Mouse (Mus musculus) stomach, embryonic 14.5 days (tissue): Measurements from ENCODE around the gene Slc24a3. TPM values are rescaled to one million over a fixed set of nuclear protein-coding genes. Genes with fewer than 3 reads are reported as not detected.

Experiments used
- ATAC-seq: fragments of 200-750 bp; cut with Nextera tagmentation; 2 replicates; pipeline ENCODE4 v1.8.0; 2017; ENCODE audit warnings: low read depth, moderate TSS enrichment; ENCODE audit not compliant: insufficient number of reproducible peaks, insufficient read depth, low FRiP score
- H3K27ac ChIP-seq: fragments of 300-500 bp; sonication (generic); 2 replicates; pipeline ENCODE4 v1.5.1; 2014; ENCODE audit warnings: mild to moderate bottlenecking, low read length, moderate library complexity, mixed read lengths
- H3K27me3 ChIP-seq: fragments of 300-500 bp; sonication (generic); 2 replicates; pipeline ENCODE4 v1.6.1; 2014; ENCODE audit warnings: low read length, control low read depth, mixed read lengths; ENCODE audit not compliant: control insufficient read depth, insufficient read depth
- H3K36me3 ChIP-seq: fragments of 300-500 bp; sonication (generic); 2 replicates; pipeline ENCODE4 v1.6.1; 2014; ENCODE audit warnings: mild to moderate bottlenecking, control low read depth, low read length, moderate library complexity, mixed read lengths; ENCODE audit not compliant: control insufficient read depth, insufficient read depth
- H3K4me1 ChIP-seq: fragments of 300-500 bp; sonication (generic); 2 replicates; pipeline ENCODE4 v1.6.1; 2014; ENCODE audit warnings: low read length, control low read depth, mixed read lengths; ENCODE audit not compliant: control insufficient read depth, insufficient read depth
- H3K4me2 ChIP-seq: fragments of 300-500 bp; sonication (generic); replicated peaks from 2 replicates; pipeline ENCODE4 v1.6.1; 2014; ENCODE audit warnings: low read depth, low read length, control low read depth
- H3K4me3 ChIP-seq: fragments of 300-500 bp; sonication (generic); 2 replicates; pipeline ENCODE4 v1.5.1; 2014; ENCODE audit warnings: low read depth, low read length, control low read depth
- H3K9ac ChIP-seq: fragments of 300-500 bp; sonication (generic); replicated peaks from 2 replicates; pipeline ENCODE4 v1.6.1; 2014; ENCODE audit warnings: low read depth, mild to moderate bottlenecking, control low read depth, low read length, moderate library complexity, mixed read lengths
- H3K9me3 ChIP-seq: fragments of 300-500 bp; sonication (generic); 2 replicates; pipeline ENCODE4 v1.6.1; 2016; ENCODE audit warnings: low read depth, low read length, control low read depth; ENCODE audit not compliant: control insufficient read depth
- WGBS: fragments of 180-500 bp; shearing (Covaris S2); extraction: QIAGEN DNeasy Blood & Tissue Kit; methylation state at CpG from one replicate; pipeline ENCODE4 v1.1.7; 2014; 5-methylcytosine and 5-hydroxymethylcytosine counted together
- polyA plus RNA-seq: library from polyadenylated mRNA; unstranded; fragments of >200 nt; fragmentation: Nextera tagmentation; extraction: Ambion mirVana; gene quantifications from 2 replicates; pipeline ENCODE4 v1.2.1, GENCODE M21; 2014

The Slc24a3 gene
- polyA plus RNA-seq, 1 experiment from 2014 or later = 5.1 TPM

DNA sequence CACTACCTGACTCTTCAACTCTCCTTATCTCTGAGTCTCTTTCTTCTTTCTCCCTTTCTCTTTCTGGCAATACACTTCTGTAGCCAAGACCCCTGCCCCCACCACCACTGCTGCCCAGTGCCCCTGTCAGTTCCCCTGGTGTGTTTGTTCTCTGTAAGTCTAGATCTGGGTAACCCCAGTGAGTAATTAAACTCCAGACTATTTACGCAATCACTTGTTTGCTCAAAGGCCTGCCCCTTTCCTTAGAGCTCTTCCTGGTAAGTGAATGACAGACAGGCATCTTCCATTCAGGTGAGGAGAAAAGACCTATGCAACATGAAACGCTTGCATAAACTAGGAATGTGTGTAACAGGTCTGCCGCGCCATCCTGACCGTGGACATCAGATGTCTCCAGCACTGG is 430.3 kb downstream of the Slc24a3 start:
- Histone ChIP-seq H3K36me3 (no peaks in the 10 kb centered on the region), H3K9ac (no peak overlapping the region), H3K4me2 (no peak overlapping the region), H3K4me1 (no peaks in the 10 kb centered on the region), H3K4me3 (no peak overlapping the region), H3K27ac (no peak overlapping the region), H3K9me3 (no peaks in the 10 kb centered on the region), H3K27me3 (no peaks in the 10 kb centered on the region)
- 71% methylated on average over 5 of the region's 5 CpGs for WGBS
- no peak for ATAC-seq

GRCm38 (mm10) chr2:145607844-145608243 is 440.3 kb downstream of the Slc24a3 start:
- H3K9ac ChIP-seq = no peak overlapping the region
- no peak overlapping the region for H3K27ac ChIP-seq
- no peak overlapping the region for H3K4me3 ChIP-seq
- H3K27me3 ChIP-seq = no peaks in the 10 kb centered on the region
- ATAC-seq = no peak
- no peaks in the 10 kb centered on the region for H3K4me1 ChIP-seq
- H3K4me2 ChIP-seq = no peak overlapping the region
- H3K36me3 ChIP-seq = no peaks in the 10 kb centered on the region
- no peaks in the 10 kb centered on the region for H3K9me3 ChIP-seq
- WGBS = 85% methylated on average over 5 of the region's 5 CpGs

- H3K4me1 ChIP-seq = no peaks in the 10 kb centered on the region
- WGBS = 46% methylated on average over 15 of the region's 15 CpGs
- H3K36me3 ChIP-seq = no peaks in the 10 kb centered on the region
- no peak overlapping the region for H3K4me2 ChIP-seq
- no peaks in the 10 kb centered on the region for H3K27me3 ChIP-seq
- H3K4me3 ChIP-seq = no peak overlapping the region
- H3K9me3 ChIP-seq = no peaks in the 10 kb centered on the region
- no peak for ATAC-seq
- no peak overlapping the region for H3K27ac ChIP-seq
- H3K9ac ChIP-seq = no peak overlapping the region
Observed at GRCm38 (mm10) chr2:145610796-145611705, 443.5 kb downstream of the Slc24a3 start.

- H3K9me3 ChIP-seq = no peaks in the 10 kb centered on the region
- 63% methylated on average over 8 of the region's 8 CpGs for WGBS
- no peaks in the 10 kb centered on the region for H3K27me3 ChIP-seq
- no peak for ATAC-seq
- no peak overlapping the region for H3K4me2 ChIP-seq
- H3K36me3 ChIP-seq = no peaks in the 10 kb centered on the region
- H3K4me3 ChIP-seq = no peak overlapping the region
- no peak overlapping the region for H3K9ac ChIP-seq
- H3K27ac ChIP-seq = no peak overlapping the region
- H3K4me1 ChIP-seq = no peaks in the 10 kb centered on the region
Observed at GRCm38 (mm10) chr2:145612937-145613336, 445.4 kb downstream of the Slc24a3 start.

GRCm38 (mm10) chr2:145613705-145614104 is 446.2 kb downstream of the Slc24a3 start:
- no peak overlapping the region for H3K4me2 ChIP-seq
- H3K9ac ChIP-seq = no peak overlapping the region
- no peak overlapping the region for H3K27ac ChIP-seq
- H3K27me3 ChIP-seq = no peaks in the 10 kb centered on the region
- H3K4me3 ChIP-seq = no peak overlapping the region
- WGBS = 87% methylated on average over 8 of the region's 8 CpGs
- no peaks in the 10 kb centered on the region for H3K4me1 ChIP-seq
- ATAC-seq = no peak
- H3K36me3 ChIP-seq = no peaks in the 10 kb centered on the region
- no peaks in the 10 kb centered on the region for H3K9me3 ChIP-seq

GRCm38 (mm10) chr2:145619688-145620087 is 452.1 kb downstream of the Slc24a3 start:
- ATAC-seq = no peak
- 74% methylated on average over 4 of the region's 4 CpGs for WGBS
- H3K9me3 ChIP-seq = no peaks in the 10 kb centered on the region

DNA sequence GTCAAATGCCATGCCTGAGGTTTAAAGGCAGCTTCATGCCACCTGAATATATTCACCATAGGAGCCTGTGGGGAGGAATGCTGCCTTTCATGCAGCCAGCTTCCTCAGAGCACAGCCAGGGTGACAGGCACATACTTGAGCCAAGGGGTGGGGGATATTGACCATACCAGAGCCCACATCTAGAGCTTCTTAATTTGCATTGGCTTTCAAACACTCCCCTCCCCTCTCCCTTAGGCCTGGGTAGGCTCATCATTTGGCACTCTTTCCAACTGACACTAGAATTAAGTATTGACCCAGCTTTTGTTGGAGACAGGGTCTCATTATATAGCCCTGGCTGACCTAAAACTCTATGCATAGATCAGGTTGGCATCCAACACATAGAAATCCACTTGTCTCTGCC is 453.2 kb downstream of the Slc24a3 start:
- no peak overlapping the region for H3K4me2 ChIP-seq
- H3K36me3 ChIP-seq = no peaks in the 10 kb centered on the region
- no peak overlapping the region for H3K9ac ChIP-seq
- ATAC-seq = no peak
- H3K27ac ChIP-seq = no peak overlapping the region; the same call in 1 of the 2 replicates
- H3K27me3 ChIP-seq = no peaks in the 10 kb centered on the region
- no peaks in the 10 kb centered on the region for H3K9me3 ChIP-seq
- H3K4me3 ChIP-seq = no peak overlapping the region
- peaks cover 8% of the 10 kb centered on the region; the same call in 1 of the 2 replicates for H3K4me1 ChIP-seq

More at GRCm38 (mm10) chr2:145619688-145620087, 452.1 kb downstream of the Slc24a3 start:
- Histone ChIP-seq H3K27ac (no peak overlapping the region), H3K9ac (no peak overlapping the region), H3K4me3 (no peak overlapping the region), H3K27me3 (no peaks in the 10 kb centered on the region), H3K4me1 (peaks cover 8% of the 10 kb centered on the region; the same call in 1 of the 2 replicates), H3K36me3 (no peaks in the 10 kb centered on the region), H3K4me2 (no peak overlapping the region)

GRCm38 (mm10) chr2:145621119-145621518 is 453.6 kb downstream of the Slc24a3 start:
- H3K4me2 ChIP-seq = no peak overlapping the region
- WGBS = 3% methylated on average over 9 of the region's 9 CpGs
- H3K4me3 ChIP-seq = no peak overlapping the region
- H3K27ac ChIP-seq = no peak overlapping the region; the same call in 1 of the 2 replicates
- H3K9ac ChIP-seq = no peak overlapping the region
- H3K36me3 ChIP-seq = no peaks in the 10 kb centered on the region
- no peaks in the 10 kb centered on the region for H3K27me3 ChIP-seq
- H3K9me3 ChIP-seq = no peaks in the 10 kb centered on the region
- ATAC-seq = no peak
- peaks cover 8% of the 10 kb centered on the region; the same call in 1 of the 2 replicates for H3K4me1 ChIP-seq
